Mouse (Mus musculus) mouse trophoblast stem cell (cell line): ENCODE results near the gene S100pbp.

Experiments used
- in situ Hi-C, 2 experiments: fragments of 300-500 bp; cut with MseI, MboI; formaldehyde crosslinking; loops; 2 replicates in 1 of 2; 3 replicates in 1 of 2; pipeline ENCODE4 v1.15.1; 2025

The S100pbp gene

DNA sequence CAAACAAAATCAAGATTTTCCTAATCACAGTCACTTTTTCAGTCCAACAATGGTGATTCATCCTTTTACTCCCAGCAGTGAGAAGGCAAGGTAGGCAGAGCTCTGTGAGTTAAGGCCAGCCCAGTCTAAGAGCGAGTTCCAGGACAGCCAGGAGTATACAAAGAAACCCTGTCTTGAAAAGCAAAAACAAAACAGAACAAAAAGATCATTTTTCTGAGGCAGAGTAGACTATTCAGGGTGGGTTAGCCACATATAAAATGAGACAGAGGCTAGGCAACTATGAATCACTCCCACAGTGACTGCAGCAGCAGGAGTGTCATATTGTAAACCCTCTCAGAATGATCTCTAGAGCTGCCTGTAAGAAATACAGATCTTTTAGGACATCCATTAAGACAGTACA lies 40.2 kb downstream of the S100pbp start:
- in situ Hi-C loops, result no loop called here

GRCm38 (mm10) chr4:129147552-129148103 lies 41.9 kb downstream of the S100pbp start:
- in situ Hi-C loops, result no loop called here

- in situ Hi-C loops, result no loop called here
These were observed 43.1 kb downstream of the S100pbp start for GRCm38 (mm10) chr4:129146392-129146791.

DNA sequence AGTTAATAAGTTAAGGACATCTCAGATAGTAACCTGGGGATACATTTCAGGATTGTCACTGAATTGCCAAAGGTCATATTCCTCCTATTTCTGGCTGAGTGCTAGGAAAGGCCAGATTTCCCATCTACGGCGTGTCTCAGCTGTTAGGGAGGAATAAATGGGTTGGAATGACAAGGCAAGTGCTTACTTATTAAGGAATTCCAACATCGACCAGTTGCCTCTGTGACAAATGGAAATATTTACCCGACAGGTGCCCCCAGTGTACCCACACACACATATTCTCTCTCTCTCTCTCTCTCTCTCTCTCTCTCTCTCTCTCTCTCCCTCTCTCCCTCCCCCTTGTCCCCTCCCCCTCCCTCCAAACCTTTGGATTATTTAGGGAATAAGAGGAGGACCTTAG lies 43.6 kb downstream of the S100pbp start:
- in situ Hi-C loops, result no loop called here

- in situ Hi-C loops, result no loop called here
These were observed 44.1 kb downstream of the S100pbp start for GRCm38 (mm10) chr4:129145411-129145810.

DNA sequence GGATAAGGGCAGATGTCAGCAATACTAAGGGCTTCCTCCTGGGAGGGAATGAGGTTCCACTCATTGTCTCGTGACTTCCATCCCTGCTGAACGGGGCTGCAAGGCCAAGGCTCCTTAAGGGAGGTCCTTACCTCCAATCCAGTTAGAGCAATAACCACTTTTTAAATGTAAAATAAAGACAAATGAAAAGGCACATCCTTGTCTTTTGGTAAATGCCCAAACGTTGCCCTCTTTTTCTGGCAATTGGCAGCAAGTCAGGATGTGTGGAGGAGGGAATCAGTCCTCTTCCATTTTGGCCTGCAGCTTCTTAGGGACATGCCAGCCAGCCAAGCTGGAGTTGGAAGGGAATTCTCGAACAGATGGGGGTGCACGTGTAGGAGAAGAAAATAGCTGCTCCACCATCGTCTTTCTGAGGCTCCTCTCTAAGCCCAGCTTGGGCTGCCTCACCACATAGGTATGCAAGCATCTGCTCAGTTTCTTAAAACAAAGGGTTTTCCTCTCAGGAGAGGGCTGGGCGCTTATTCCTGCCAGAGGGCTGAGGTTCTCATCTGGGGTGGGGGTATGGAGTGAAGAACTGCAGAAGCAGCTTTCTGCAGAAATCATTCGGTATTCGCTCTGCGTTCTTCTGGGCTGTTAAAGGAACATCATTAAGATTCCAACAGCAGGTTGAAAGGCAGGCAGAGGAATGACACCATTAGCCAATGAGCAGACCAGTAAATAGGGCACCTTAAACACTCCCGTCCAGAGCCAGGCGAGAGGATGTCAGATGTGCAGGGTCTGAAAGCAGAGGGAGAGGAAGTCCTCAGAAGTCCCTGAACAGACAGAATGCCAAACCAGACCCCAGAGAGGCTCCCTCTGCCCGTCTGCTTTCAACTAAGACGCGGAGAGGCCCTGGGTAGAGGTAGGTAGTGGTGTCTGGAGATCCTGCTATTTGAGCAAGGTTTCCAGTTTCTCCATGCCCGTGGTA lies 44.8 kb downstream of the S100pbp start:
- in situ Hi-C loops, result no loop called here

GRCm38 (mm10) chr4:129143509-129143908 lies 46.0 kb downstream of the S100pbp start:
- in situ Hi-C loops, result no loop called here

DNA sequence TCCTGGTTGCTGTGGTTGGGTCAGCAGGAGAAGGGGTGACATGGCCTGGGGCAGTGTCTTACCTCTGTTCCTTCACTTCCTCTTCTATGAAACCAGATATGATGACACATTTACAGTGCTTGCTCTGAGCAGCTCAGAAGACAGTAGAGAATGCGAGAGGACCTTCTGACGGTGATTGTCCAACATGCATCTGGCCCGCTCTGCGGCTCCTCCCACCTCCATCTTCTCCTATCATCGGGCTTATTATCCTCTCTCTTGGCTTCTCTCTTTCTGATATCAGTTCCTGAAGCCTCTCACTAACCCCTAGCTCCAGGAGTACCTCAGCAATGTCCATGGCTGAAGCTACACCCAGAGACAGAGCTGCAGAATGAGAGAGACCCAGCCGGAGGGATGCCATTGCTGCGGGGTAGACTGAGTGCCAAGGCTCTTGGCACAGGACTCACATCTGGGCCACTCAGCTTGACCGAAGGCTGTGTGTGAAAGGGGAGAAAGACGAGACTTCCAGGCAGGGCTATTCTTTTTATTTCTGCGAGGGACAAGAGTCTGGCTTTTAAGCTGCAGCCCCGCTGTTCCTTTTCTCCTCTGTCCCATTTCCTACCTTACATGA lies 47.0 kb downstream of the S100pbp start:
- in situ Hi-C loops, result no loop called here

DNA sequence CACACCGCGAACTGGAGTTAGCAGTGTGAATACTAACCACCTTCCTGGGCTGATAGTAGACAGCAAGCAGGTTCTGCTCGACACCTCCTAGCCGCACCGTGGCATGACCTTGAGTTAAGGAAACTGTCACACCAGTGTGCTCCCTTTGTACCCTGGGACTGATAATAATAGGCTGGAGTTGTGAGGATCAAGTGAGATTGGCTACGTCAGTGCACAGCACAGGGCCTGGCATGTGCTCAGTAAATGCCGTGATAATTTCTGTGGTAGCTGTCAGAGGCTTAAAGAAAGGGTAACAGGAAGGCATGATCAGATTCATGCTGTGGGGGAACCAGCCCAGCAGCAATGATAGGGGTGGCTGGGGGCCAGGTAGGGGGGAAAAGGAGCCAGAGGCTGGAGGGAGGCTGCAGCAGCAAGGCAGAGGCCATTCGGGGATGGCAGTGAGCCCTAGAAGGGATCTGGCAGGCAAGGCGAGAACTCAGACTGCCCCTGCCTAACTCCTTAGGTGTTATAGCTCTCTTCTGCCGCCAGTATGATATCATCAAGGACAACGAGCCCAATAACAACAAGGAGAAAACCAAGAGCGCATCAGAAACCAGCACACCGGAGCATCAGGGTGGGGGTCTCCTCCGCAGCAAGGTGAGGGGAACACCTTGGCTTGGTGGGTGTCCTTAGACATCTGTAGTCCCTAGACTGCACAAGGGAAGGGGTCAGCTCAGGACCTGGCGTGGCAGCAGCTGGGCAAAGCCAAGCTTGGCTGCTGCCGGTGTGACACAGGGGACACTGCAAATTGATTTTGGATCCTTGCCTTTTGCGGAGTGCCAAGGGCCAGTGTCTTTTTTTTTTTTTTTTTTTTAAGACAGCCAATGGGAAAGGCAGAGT lies 47.7 kb downstream of the S100pbp start:
- in situ Hi-C loops, result no loop called here

DNA sequence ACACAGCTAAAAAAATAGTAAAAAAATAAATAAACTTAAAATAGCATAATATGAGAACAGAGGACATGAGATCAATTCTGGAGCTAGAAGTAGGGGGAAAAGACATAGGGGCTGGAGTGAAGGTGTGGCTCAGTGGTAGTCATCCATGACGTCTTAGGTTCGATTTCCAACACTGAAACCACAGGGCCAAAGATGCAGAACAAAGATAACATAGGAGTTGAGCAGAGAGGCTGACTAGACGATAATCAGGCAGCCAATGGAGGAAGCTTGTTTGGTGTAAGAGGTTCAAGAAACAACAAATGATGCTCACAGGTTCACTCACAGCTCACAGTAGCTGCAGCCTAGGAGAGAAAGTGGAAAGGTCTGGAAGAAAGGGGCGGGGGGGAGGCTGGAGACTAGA lies 48.7 kb downstream of the S100pbp start:
- in situ Hi-C loops, result no loop called here

- in situ Hi-C loops, result no loop called here
These were observed 49.9 kb downstream of the S100pbp start for GRCm38 (mm10) chr4:129139642-129140041.

- in situ Hi-C loops, result no loop called here
These were observed 51.9 kb downstream of the S100pbp start for GRCm38 (mm10) chr4:129137392-129138321.

DNA sequence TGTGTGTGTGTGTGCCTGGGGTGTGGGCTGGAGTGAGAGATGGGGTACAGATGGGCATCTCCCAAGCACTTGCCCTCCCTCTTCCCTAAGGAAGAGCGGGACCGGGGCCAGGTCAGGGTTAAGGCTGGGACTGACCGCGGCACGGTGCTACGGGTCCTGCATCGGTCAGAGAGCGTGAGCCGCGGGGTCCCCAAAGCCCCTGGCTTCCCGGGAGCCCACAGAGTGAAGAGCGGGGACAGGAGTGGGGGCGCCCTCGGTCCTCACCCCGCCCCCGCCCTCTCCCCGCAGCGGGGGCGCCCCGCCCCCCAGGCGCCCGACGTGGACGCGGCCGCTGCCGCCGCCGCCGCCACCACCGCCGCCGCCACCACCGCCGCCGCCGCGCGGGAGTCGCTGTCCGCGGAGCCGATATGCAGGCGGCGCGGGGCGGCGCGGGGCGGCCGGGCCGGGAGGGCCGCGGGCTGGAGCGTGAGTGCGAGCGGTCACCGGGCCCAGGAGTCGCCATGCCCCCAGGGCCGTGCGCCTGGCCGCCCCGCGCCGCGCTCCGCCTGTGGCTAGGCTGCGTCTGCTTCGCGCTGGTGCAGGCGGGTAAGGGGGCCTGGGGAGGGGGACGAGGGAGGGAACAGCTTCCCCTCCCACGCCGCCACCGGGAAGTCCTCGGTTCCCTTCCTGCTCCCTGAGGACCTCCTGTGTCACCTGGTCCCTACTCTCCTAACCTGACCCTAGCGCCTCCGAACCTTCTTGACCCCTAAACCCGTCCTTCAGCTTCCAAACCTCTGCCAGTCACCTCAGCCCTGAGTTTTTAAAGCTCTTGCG lies 52.7 kb downstream of the S100pbp start, which contains the start of gene Fndc5:
Fndc5 (plus strand) TSS at position 421 of the 813 bp plus-strand sequence.
- in situ Hi-C loops, result no loop called here

GRCm38 (mm10) chr4:129136189-129136578 lies 53.3 kb downstream of the S100pbp start:
- in situ Hi-C loops, result no loop called here

GRCm38 (mm10) chr4:129135637-129136036 lies 53.9 kb downstream of the S100pbp start:
- in situ Hi-C loops, result no loop called here

DNA sequence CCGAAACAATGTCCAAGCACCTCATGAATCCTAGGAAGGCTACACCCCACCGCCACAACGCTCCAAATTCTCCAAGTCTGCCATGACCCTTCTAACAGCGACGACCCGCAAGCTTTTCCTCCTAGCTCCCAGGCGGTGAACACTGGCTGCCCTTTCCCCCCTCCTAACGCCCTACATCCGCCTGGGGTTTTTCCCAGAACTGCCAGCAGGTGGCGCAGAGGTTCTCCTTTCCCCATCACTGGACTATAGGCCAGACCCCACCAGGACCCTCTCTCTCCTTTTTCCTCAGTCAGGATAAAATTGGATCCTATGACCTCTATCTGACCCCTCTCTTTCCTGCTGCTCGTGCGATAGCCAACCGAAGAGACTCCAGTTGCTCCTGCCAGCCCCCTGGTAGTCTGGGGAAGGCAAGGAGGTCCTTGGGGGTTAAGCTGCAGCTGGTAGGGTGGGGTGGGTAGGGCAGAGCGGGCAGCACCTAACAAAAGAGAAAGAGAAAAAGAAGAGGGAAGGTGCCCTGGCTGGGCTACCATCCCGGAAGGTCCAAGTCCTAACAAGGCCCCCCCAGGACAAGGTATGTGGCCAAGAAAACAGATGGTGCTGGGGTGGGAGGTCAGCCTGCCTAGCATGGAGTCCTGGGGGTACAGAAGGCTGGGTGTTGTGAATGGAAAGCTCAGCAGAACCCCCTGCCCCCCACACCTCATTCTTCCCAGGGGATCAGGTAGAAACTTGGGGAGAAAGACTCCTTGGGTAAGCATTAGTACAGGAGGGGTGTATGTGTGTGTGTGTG lies 54.5 kb downstream of the S100pbp start:
- in situ Hi-C loops, result no loop called here

DNA sequence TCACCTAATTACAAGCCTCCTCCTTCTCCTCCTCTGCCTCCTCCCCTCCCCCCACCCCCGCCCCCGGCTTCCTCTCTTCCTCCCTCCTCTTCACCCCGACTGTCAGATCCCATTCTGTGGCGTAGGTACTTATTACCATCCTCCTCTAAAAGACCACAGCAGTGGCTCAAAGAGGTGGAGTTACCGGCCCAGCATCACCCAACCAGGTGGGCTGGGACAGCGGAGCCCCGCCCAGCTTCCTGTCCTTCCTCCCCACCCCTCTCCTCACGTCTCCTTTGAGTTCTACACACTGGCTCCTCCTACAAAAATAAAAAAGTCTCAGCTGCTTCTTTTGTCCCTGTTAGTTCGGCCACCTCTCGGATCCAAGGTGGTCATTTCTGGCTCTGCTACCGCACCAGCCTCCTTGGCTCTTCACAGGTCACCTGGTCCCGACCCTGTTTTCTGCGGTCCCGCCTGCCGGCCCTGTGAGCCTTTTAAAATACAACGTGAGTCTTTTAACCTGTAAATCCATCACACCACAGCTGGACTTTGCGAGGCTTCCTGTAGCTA lies 58.7 kb downstream of the S100pbp start:
- in situ Hi-C loops, result no loop called here

DNA sequence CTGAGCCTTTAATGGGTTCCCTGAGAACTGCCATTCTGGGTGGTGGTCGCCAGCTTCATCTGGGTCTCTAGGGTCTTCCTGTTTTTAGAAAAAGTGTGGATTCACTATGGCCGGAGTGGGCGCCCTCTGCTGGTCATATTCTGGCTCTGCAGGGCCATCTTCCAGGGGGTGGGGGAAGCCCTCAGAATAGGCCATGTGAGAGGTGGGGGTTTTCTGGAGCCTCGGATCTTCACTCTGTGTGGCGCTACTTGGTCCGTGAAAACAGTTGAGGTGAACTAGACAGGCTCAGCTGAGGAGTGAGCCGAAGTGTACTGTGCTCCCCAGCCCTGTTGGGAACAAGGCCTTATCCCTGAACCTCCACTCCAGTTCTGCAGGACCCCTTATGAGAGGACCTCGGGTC lies 59.4 kb downstream of the S100pbp start:
- in situ Hi-C loops, result no loop called here

DNA sequence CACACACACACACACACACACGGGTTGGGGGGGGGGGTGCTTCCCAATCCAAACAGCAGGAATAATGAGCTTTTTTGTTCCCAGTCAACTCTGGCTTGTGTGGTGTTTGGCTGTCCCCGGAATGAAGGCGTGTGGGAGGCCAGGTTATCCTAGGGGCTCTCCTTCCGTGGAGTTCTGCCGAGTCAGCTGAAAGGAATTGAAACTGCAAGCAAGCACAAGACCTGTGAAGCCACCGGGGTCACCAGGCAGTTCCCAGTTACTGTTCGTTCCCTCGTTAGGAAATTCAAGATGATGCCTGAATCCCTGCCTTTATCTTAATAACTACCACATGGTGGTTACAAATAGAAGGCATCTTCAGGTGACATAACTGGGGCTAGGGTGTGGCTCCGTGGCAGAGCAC lies 60.1 kb downstream of the S100pbp start:
- in situ Hi-C loops, result no loop called here
